13 mouse cellular contexts compared by ENCODE assay signal in the genomic region with DNA sequence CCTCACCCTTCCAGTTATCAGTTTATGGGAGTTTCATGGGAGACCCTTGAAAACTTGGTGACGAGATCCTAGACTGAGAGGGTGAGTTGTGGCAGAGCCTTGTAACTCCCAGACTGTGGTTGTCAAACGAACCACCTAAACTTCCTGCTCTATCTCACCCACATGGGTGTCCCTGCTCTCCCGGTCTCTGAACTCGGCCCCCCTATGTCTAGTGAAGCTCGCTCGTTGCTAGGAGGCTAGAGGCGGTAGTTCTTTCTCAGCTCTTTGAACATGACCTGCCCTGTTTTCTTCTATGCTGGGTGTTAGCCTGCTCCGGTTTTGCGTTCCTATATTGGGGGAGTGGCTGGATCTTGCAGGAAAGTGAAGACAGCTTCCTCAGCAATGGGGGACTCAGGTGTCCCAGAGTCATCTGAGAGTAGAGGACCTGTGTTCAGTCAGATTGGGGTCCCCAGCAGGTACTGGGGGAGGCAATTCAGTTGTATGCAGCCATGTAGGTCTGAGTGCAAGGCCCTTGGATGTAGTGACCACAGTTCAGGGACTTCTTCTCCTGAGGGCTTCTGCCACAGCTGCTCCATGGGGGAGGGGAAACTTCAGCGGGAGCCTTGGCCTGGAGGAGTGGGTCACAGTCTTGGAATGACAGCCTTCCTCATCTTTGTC. TPM values are rescaled to one million over a fixed set of nuclear protein-coding genes. Genes with fewer than 3 reads are reported as not detected.
DNase-seq lines count a peak whose midpoint lies in the region; ATAC-seq and TF ChIP-seq lines count a peak whose summit lies in the region.
"Had no signal": no experiment of that assay in that cellular context is flagged by ENCODE, and none has a peak within 500 bp of the region (broad histone marks: within the 10 kb centered on the region; RNA-seq: fewer than 3 reads in every experiment).

No protein-coding gene starts in this region.

- H3K9ac ChIP-seq in heart, embryonic 12.5 days: 0 out of 2 replicates have a peak overlapping the region, but pooled peaks have one; percentile 42
- H3K9ac ChIP-seq in liver, embryonic 14.5 days (replicated peaks): peak overlapping the region; percentile 65
- no peak overlapping the region for H3K9ac ChIP-seq in forebrain, embryonic 12.5 days
- H3K9ac ChIP-seq in lung, postnatal 0 days (replicated peaks; ENCODE audit: low read depth): no peak overlapping the region
- H3K9ac ChIP-seq: embryonic facial prominence, embryonic 12.5 days; forebrain, postnatal 0 days had no signal

- peak overlapping the region; percentile 23; the same call in 1 of the 2 replicates for H3K4me2 ChIP-seq in heart, embryonic 12.5 days
- H3K4me2 ChIP-seq in liver, embryonic 14.5 days (ENCODE audit: low read depth): peak overlapping the region; percentile 92
- no peak overlapping the region for H3K4me2 ChIP-seq in forebrain, embryonic 12.5 days
- no peak overlapping the region for H3K4me2 ChIP-seq in lung, postnatal 0 days (replicated peaks; ENCODE audit: low read depth, low read length)
- H3K4me2 ChIP-seq: embryonic facial prominence, embryonic 12.5 days had no signal

- DNase-seq in heart, postnatal 10 days: no peak
- DNase-seq in spleen, postnatal 4 days (ENCODE audit: low spot score in 2 of 2): peak; percentile 18 to 64
- no peak for DNase-seq in spleen, adult 18-20 months
- DNase-seq in embryonic facial prominence, embryonic 10.5 days (ENCODE audit: low spot score): no peak
- DNase-seq in liver, embryonic 14.5 days (ENCODE audit: low read depth in 3 of 3, low spot score in 3 of 3): no peak
- no peak for DNase-seq in lung, postnatal 0 days (ENCODE audit: low spot score)
- DNase-seq: cerebellum, adult 18-20 months; forebrain, postnatal 0 days; lung, adult 18-20 months had no signal

- H3K36me3 ChIP-seq in heart, embryonic 12.5 days: no peaks in the 10 kb centered on the region
- no peaks in the 10 kb centered on the region for H3K36me3 ChIP-seq in embryonic facial prominence, embryonic 10.5 days (replicated peaks)
- no peaks in the 10 kb centered on the region; the same call in 1 of the 2 replicates for H3K36me3 ChIP-seq in liver, embryonic 14.5 days (replicated peaks; ENCODE audit: control insufficient read depth, insufficient read depth, low read depth)
- H3K36me3 ChIP-seq in forebrain, embryonic 12.5 days (replicated peaks): no peaks in the 10 kb centered on the region
- H3K36me3 ChIP-seq in lung, postnatal 0 days (ENCODE audit: insufficient read depth, low read length): no peaks in the 10 kb centered on the region
- H3K36me3 ChIP-seq: embryonic facial prominence, embryonic 12.5 days had no signal

- H3K27ac ChIP-seq in heart, embryonic 12.5 days (ENCODE audit: poor library complexity, severe bottlenecking): no peak overlapping the region
- peak overlapping the region; percentile 36; the same call in 1 of the 2 replicates for H3K27ac ChIP-seq in embryonic facial prominence, embryonic 10.5 days (replicated peaks)
- peak overlapping the region; percentile 99 for H3K27ac ChIP-seq in liver, embryonic 14.5 days
- H3K27ac ChIP-seq in forebrain, embryonic 12.5 days: no peak overlapping the region
- no peak overlapping the region for H3K27ac ChIP-seq in lung, postnatal 0 days (ENCODE audit: low read length)
- H3K27ac ChIP-seq: heart, adult 2 months had no signal

- H3K9me3 ChIP-seq in heart, embryonic 12.5 days (replicated peaks): no peaks in the 10 kb centered on the region
- no peaks in the 10 kb centered on the region for H3K9me3 ChIP-seq in embryonic facial prominence, embryonic 10.5 days
- no peaks in the 10 kb centered on the region for H3K9me3 ChIP-seq in liver, embryonic 14.5 days (ENCODE audit: control insufficient read depth, low read length)
- no peaks in the 10 kb centered on the region for H3K9me3 ChIP-seq in forebrain, embryonic 12.5 days
- no peaks in the 10 kb centered on the region for H3K9me3 ChIP-seq in lung, postnatal 0 days (ENCODE audit: low read length)
- H3K9me3 ChIP-seq: embryonic facial prominence, embryonic 12.5 days had no signal

- no peak for ATAC-seq in heart, embryonic 12.5 days (ENCODE audit: insufficient number of reproducible peaks, low FRiP score)
- no peak for ATAC-seq in liver, embryonic 14.5 days (ENCODE audit: insufficient read depth)
- ATAC-seq in forebrain, embryonic 12.5 days (ENCODE audit: low FRiP score): no peak
- ATAC-seq in lung, postnatal 0 days: no peak

- H3K4me1 ChIP-seq in heart, embryonic 12.5 days (replicated peaks): peaks cover 88% of the 10 kb centered on the region
- H3K4me1 ChIP-seq in embryonic facial prominence, embryonic 10.5 days: peaks cover 80% of the 10 kb centered on the region
- H3K4me1 ChIP-seq in liver, embryonic 14.5 days (replicated peaks; ENCODE audit: control insufficient read depth in 2 of 2, insufficient read depth in 2 of 2, low read length in 1 of 2): peaks cover 85 to 96% of the 10 kb centered on the region in 2 experiments
- peaks cover 54% of the 10 kb centered on the region for H3K4me1 ChIP-seq in forebrain, embryonic 12.5 days
- no peaks in the 10 kb centered on the region; the same call in 1 of the 2 replicates for H3K4me1 ChIP-seq in lung, postnatal 0 days (ENCODE audit: insufficient read depth, low read depth, low read length)

- no peak for TF ChIP-seq CTCF in liver, embryonic 14.5 days (IDR thresholded peaks at IDR 0.05; ENCODE audit: low read depth)
- TF ChIP-seq CTCF in lung, postnatal 0 days (IDR thresholded peaks at IDR 0.05): no peak

- TF ChIP-seq EP300 in liver, embryonic 14.5 days (IDR thresholded peaks at IDR 0.05; ENCODE audit: low read depth): no peak
- no peak for TF ChIP-seq EP300 in lung, postnatal 0 days (IDR thresholded peaks at IDR 0.05)

- intact Hi-C loops in heart, postnatal 10 days (cut with DNase I): no loop called here

- H3K27me3 ChIP-seq in heart, embryonic 12.5 days (replicated peaks): no peaks in the 10 kb centered on the region
- no peaks in the 10 kb centered on the region for H3K27me3 ChIP-seq in embryonic facial prominence, embryonic 10.5 days (replicated peaks; ENCODE audit: low read depth, poor library complexity, severe bottlenecking)
- H3K27me3 ChIP-seq in liver, embryonic 14.5 days (ENCODE audit: control insufficient read depth, insufficient read depth, low read length): no peaks in the 10 kb centered on the region
- H3K27me3 ChIP-seq in forebrain, embryonic 12.5 days: peaks cover 8% of the 10 kb centered on the region; the same call in 1 of the 2 replicates
- H3K27me3 ChIP-seq in lung, postnatal 0 days (replicated peaks; ENCODE audit: insufficient read depth, low read length): no peaks in the 10 kb centered on the region
- H3K27me3 ChIP-seq: embryonic facial prominence, embryonic 12.5 days had no signal

- 44% methylated on average over 10 of the region's 10 CpGs for WGBS in heart, embryonic 12.5 days
- WGBS in embryonic facial prominence, embryonic 10.5 days: 60% methylated on average over 10 of the region's 10 CpGs
- 22% methylated on average over 10 of the region's 10 CpGs for WGBS in liver, embryonic 14.5 days (ENCODE audit: insufficient replicate concordance)
- WGBS in forebrain, embryonic 12.5 days: 62% methylated on average over 10 of the region's 10 CpGs
- WGBS in lung, postnatal 0 days: 68% methylated on average over 10 of the region's 10 CpGs

- H3K4me3 ChIP-seq in heart, embryonic 12.5 days: no peak overlapping the region
- H3K4me3 ChIP-seq in embryonic facial prominence, embryonic 10.5 days: no peak overlapping the region
- H3K4me3 ChIP-seq in liver, embryonic 14.5 days (ENCODE audit: insufficient read depth in 1 of 2, low read depth in 2 of 2, low read length in 2 of 2): peak overlapping the region; percentile 14 to 28
- no peak overlapping the region for H3K4me3 ChIP-seq in forebrain, embryonic 12.5 days (replicated peaks)
- no peak overlapping the region for H3K4me3 ChIP-seq in lung, postnatal 0 days (ENCODE audit: low read depth, low read length)
- H3K4me3 ChIP-seq: embryonic facial prominence, embryonic 12.5 days; heart, adult 2 months had no signal

RNA-seq across cellular contexts. Expression of gene Galnt10, which starts 10.6 kb away (rescaled TPM):
- 15.9 and 16.5 TPM in 2 replicates for polyA plus RNA-seq in heart, embryonic 12.5 days (2016; fragmentation: Nextera tagmentation; extraction: Ambion mirVana)
- total RNA-seq in heart, postnatal 10 days (2021): 10 to 100 TPM; 12.2 to 13.0 TPM
- polyA plus RNA-seq in embryonic facial prominence, embryonic 10.5 days (2016; fragmentation: Nextera tagmentation; extraction: Ambion mirVana): 18.8 and 20.1 TPM in 2 replicates
- polyA plus RNA-seq in liver, embryonic 14.5 days (2012; rRNA removed): 11.8 and 13.1 TPM in 2 replicates
- polyA plus RNA-seq in liver, embryonic 14.5 days (2014; fragmentation: Nextera tagmentation; extraction: Ambion mirVana): 13.9 and 17.9 TPM in 2 replicates
- polyA plus RNA-seq in forebrain, embryonic 12.5 days (2016; fragmentation: Nextera tagmentation; extraction: Ambion mirVana): 16.8 and 18.7 TPM in 2 replicates
- polyA plus RNA-seq in lung, postnatal 0 days (2015; fragmentation: Nextera tagmentation; extraction: Ambion mirVana): 6.1 and 6.4 TPM in 2 replicates

Comparison
In these comparisons a context has a peak if more than half of its experiments do, and no peak if none do; other contexts are left out.
1. DNase-seq: peak in spleen, postnatal 4 days (2 of 2); none in heart, postnatal 10 days (0 of 2), spleen, adult 18-20 months (0 of 2), embryonic facial prominence, embryonic 10.5 days (single experiment), liver, embryonic 14.5 days (0 of 3) and lung, postnatal 0 days (single experiment).
2. H3K27ac ChIP-seq: peak in embryonic facial prominence, embryonic 10.5 days (single experiment) and liver, embryonic 14.5 days (single experiment); none in heart, embryonic 12.5 days (single experiment), forebrain, embryonic 12.5 days (single experiment) and lung, postnatal 0 days (single experiment).
3. H3K4me2 ChIP-seq: peak in heart, embryonic 12.5 days (single experiment) and liver, embryonic 14.5 days (single experiment); none in forebrain, embryonic 12.5 days (single experiment) and lung, postnatal 0 days (single experiment).
4. H3K4me3 ChIP-seq: peak in liver, embryonic 14.5 days (2 of 2); none in heart, embryonic 12.5 days (single experiment), embryonic facial prominence, embryonic 10.5 days (single experiment), forebrain, embryonic 12.5 days (single experiment) and lung, postnatal 0 days (single experiment).
5. H3K9ac ChIP-seq: peak in heart, embryonic 12.5 days (single experiment) and liver, embryonic 14.5 days (single experiment); none in forebrain, embryonic 12.5 days (single experiment) and lung, postnatal 0 days (single experiment).